Mouse (Mus musculus): Measurements from ENCODE around the gene Xrcc5. TPM values are rescaled to one million over a fixed set of nuclear protein-coding genes. Genes with fewer than 3 reads are reported as not detected.

Gene Xrcc5
- polyA plus RNA-seq, 1 experiment, result 19.0 TPM

DNA sequence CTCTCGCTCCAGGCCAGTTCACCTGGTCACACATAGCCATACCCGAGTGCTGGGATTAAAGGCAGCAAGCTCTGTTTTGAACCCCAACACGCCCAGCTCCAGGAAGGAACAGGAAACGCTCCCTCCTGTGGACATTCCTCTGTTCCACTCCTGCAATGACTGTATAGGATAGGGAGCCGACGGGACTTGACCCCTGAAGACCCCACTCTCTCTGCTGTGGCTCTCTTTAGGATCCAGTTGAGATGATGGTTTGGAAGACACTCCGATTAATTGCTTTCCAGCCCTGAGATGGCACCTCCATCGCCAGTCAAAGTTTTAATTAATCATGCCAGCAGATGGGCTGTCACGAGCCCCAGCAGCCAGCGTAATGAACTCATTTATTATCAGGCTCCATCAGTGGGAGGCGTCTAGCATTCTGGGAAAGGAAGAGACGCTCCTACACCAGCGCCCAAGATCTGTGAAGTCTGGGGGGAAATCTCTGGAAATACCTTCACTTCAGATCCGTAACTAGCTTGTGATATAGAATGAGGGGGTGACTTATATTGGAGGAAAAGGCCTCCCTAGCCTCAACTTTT lies 99.4 kb downstream of the Xrcc5 start:
- H3K4me3 ChIP-seq (replicated peaks; ENCODE audit: control insufficient read depth, low read depth, low read length), result no peak overlapping the region
- WGBS, result 81% methylated on average over 14 of the region's 14 CpGs
- no peak for TF ChIP-seq CTCF (IDR thresholded peaks at IDR 0.05; ENCODE audit: control insufficient read depth, insufficient read depth, low read length)
- no peak for TF ChIP-seq POLR2A (IDR thresholded peaks at IDR 0.05; ENCODE audit: borderline replicate concordance, control insufficient read depth, low read depth, low read length)
- no peak overlapping the region for H3K27ac ChIP-seq (ENCODE audit: control insufficient read depth, insufficient read depth, low read depth, low read length, poor library complexity)
- H3K4me1 ChIP-seq (ENCODE audit: control insufficient read depth, insufficient read depth, low read length), result no peaks in the 10 kb centered on the region

- Histone ChIP-seq H3K4me3 (replicated peaks; ENCODE audit: control insufficient read depth, low read depth, low read length) (no peak overlapping the region), H3K27ac (ENCODE audit: control insufficient read depth, insufficient read depth, low read depth, low read length, poor library complexity) (no peak overlapping the region), H3K4me1 (ENCODE audit: control insufficient read depth, insufficient read depth, low read length) (no peaks in the 10 kb centered on the region)
- no peak for TF ChIP-seq CTCF (IDR thresholded peaks at IDR 0.05; ENCODE audit: control insufficient read depth, insufficient read depth, low read length)
- TF ChIP-seq POLR2A (IDR thresholded peaks at IDR 0.05; ENCODE audit: borderline replicate concordance, control insufficient read depth, low read depth, low read length), result no peak
- 75% methylated on average over 5 of the region's 5 CpGs for WGBS
Observed at GRCm38 (mm10) chr1:72409936-72410335, 102.7 kb downstream of the Xrcc5 start.

DNA sequence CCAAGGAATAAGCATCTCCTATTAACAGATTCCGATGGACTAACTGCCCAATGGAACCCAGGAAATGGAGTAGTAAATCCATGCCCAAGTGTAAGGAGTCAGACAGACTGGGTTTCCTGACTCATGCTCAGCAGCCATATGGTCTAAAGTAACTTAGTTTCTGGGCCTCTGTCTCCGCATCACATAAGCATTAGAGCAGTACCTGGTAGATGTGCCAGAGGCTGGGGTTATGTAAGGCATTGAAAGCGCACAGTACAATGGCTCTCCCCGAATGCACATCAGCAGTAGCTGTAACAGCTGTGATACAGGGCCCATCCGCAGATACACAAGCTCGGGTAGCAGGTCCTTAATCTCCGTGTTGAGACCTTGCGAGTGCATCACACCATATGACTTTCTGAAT lies 103.9 kb downstream of the Xrcc5 start:
- H3K4me3 ChIP-seq (replicated peaks; ENCODE audit: control insufficient read depth, low read depth, low read length), result no peak overlapping the region
- TF ChIP-seq POLR2A (IDR thresholded peaks at IDR 0.05; ENCODE audit: borderline replicate concordance, control insufficient read depth, low read depth, low read length), result no peak
- no peaks in the 10 kb centered on the region for H3K4me1 ChIP-seq (ENCODE audit: control insufficient read depth, insufficient read depth, low read length)
- 87% methylated on average over 8 of the region's 8 CpGs for WGBS
- H3K27ac ChIP-seq (ENCODE audit: control insufficient read depth, insufficient read depth, low read depth, low read length, poor library complexity), result no peak overlapping the region

- no peak overlapping the region for H3K27ac ChIP-seq (ENCODE audit: control insufficient read depth, insufficient read depth, low read depth, low read length, poor library complexity)
- no peaks in the 10 kb centered on the region for H3K4me1 ChIP-seq (ENCODE audit: control insufficient read depth, insufficient read depth, low read length)
- 65% methylated on average over 8 of the region's 8 CpGs for WGBS
- H3K4me3 ChIP-seq (replicated peaks; ENCODE audit: control insufficient read depth, low read depth, low read length), result no peak overlapping the region
- no peak for TF ChIP-seq POLR2A (IDR thresholded peaks at IDR 0.05; ENCODE audit: borderline replicate concordance, control insufficient read depth, low read depth, low read length)
- no peak for TF ChIP-seq CTCF (IDR thresholded peaks at IDR 0.05; ENCODE audit: control insufficient read depth, insufficient read depth, low read length)
Observed at GRCm38 (mm10) chr1:72413205-72413604, 106.0 kb downstream of the Xrcc5 start.

GRCm38 (mm10) chr1:72414133-72414532 lies 106.9 kb downstream of the Xrcc5 start:
- WGBS, result 88% methylated on average over 8 of the region's 8 CpGs

DNA sequence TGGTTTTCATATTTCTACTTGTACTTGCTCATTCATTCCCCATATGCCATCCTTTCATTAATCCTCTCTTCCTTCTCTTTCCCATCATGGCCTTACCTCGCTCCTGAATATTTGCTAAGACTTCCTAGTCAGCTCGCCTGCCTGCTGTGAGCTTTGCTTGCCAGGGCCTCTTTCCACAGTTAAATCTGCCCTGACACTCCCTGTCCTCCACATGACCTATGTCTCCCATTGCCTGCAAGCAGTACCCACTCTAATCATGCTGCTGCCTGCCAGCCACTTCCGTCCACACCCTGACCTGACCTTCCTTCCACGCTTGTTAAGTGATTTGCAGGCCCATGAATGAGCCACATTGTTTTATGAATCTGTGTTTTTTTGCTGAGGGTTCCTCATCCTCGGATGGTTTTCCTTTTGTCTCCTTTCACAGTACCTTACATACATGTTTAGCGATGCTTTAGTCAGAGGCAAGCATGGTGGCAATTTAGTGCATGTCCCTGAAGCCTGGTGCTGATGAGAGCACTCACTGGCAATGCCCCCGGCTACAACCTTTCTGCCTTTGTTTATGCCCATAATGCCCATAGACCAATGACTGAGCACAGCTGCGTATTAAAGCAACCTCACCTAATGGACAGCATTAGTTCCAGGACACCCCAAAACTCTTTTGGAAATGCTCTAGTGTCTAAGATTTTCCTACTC lies 107.5 kb downstream of the Xrcc5 start:
- no peak overlapping the region for H3K27ac ChIP-seq (ENCODE audit: control insufficient read depth, insufficient read depth, low read depth, low read length, poor library complexity)
- H3K4me3 ChIP-seq (replicated peaks; ENCODE audit: control insufficient read depth, low read depth, low read length), result no peak overlapping the region
- WGBS, result 75% methylated on average over 8 of the region's 8 CpGs
- TF ChIP-seq CTCF (IDR thresholded peaks at IDR 0.05; ENCODE audit: control insufficient read depth, insufficient read depth, low read length), result no peak
- TF ChIP-seq POLR2A (IDR thresholded peaks at IDR 0.05; ENCODE audit: borderline replicate concordance, control insufficient read depth, low read depth, low read length), result no peak
- H3K4me1 ChIP-seq (ENCODE audit: control insufficient read depth, insufficient read depth, low read length), result no peaks in the 10 kb centered on the region

More at GRCm38 (mm10) chr1:72414133-72414532, 106.9 kb downstream of the Xrcc5 start:
- H3K27ac ChIP-seq (ENCODE audit: control insufficient read depth, insufficient read depth, low read depth, low read length, poor library complexity), result no peak overlapping the region
- no peaks in the 10 kb centered on the region for H3K4me1 ChIP-seq (ENCODE audit: control insufficient read depth, insufficient read depth, low read length)
- H3K4me3 ChIP-seq (replicated peaks; ENCODE audit: control insufficient read depth, low read depth, low read length), result no peak overlapping the region
- no peak for TF ChIP-seq POLR2A (IDR thresholded peaks at IDR 0.05; ENCODE audit: borderline replicate concordance, control insufficient read depth, low read depth, low read length)
- TF ChIP-seq CTCF (IDR thresholded peaks at IDR 0.05; ENCODE audit: control insufficient read depth, insufficient read depth, low read length), result no peak

DNA sequence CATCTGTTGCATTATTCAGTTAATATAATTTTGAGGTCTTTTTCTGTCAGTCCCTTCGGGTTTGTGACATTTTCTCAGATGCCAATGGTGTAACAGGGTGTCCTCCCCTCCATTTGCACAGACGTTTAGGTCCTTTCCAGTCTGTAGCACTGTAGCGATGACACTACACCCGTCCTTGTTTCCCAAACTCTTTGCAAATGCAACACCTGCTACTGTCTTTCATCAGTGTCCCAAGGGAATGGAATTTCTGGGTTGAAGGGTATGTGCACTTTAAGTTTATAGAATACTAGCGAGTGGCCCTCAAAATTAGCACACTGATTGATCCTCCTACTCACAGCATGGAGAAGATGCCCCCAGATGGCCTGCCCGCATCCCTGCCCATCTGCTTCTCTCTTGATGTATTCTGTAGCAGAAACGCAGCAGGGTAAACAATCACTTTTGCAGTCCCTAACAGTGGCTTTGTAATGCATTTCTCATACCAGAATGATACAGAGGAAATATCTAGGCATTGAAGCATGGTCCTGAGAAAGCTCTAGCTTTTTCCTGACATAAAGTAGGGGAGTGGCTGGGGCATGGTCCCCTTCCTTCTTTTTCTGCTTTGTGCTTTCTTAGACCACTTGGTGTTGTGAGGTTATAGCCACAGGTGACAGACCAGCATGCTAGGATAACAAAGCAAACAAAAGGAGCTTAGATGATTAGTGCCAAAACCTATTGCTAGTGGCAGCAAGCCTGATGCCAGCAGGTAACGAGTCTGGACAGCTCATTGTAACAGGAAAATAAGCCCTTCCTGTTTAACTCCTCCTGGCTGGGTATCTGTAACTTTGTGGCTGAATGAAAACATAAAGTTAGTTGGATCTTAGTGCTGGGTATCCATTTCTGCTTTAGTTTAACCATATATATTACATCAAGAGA lies 111.8 kb downstream of the Xrcc5 start:
- no peak for TF ChIP-seq POLR2A (IDR thresholded peaks at IDR 0.05; ENCODE audit: borderline replicate concordance, control insufficient read depth, low read depth, low read length)
- TF ChIP-seq CTCF (IDR thresholded peaks at IDR 0.05; ENCODE audit: control insufficient read depth, insufficient read depth, low read length), result no peak
- H3K4me3 ChIP-seq (replicated peaks; ENCODE audit: control insufficient read depth, low read depth, low read length), result no peak overlapping the region
- H3K4me1 ChIP-seq (ENCODE audit: control insufficient read depth, insufficient read depth, low read length), result no peaks in the 10 kb centered on the region; the same call in 1 of the 2 replicates
- WGBS, result 67% methylated on average over 8 of the region's 8 CpGs
- no peak overlapping the region for H3K27ac ChIP-seq (ENCODE audit: control insufficient read depth, insufficient read depth, low read depth, low read length, poor library complexity)

GRCm38 (mm10) chr1:72420220-72420619 lies 113.0 kb downstream of the Xrcc5 start:
- Histone ChIP-seq H3K4me3 (replicated peaks; ENCODE audit: control insufficient read depth, low read depth, low read length) (no peak overlapping the region), H3K4me1 (ENCODE audit: control insufficient read depth, insufficient read depth, low read length) (no peaks in the 10 kb centered on the region; the same call in 1 of the 2 replicates), H3K27ac (ENCODE audit: control insufficient read depth, insufficient read depth, low read depth, low read length, poor library complexity) (no peak overlapping the region)
- 57% methylated on average over 2 of the region's 2 CpGs for WGBS
- TF ChIP-seq POLR2A (IDR thresholded peaks at IDR 0.05; ENCODE audit: borderline replicate concordance, control insufficient read depth, low read depth, low read length) (no peak), CTCF (IDR thresholded peaks at IDR 0.05; ENCODE audit: control insufficient read depth, insufficient read depth, low read length) (no peak)

All from bone marrow, adult 2 months (tissue).